Mouse (Mus musculus) heart, adult 2 months (tissue): Measurements from ENCODE around the gene Gm43064. TPM values are rescaled to one million over a fixed set of nuclear protein-coding genes. Genes with fewer than 3 reads are reported as not detected.

Source experiments
- DNase-seq, 2 experiments: peaks; one replicate each; pipeline ENCODE4 v3.0.0; 2021
- H3K27ac ChIP-seq: fragments of 200-600 bp; 2 replicates; pipeline ENCODE4 v1.8.1; 2022
- H3K27me3 ChIP-seq: fragments of 200-500 bp; 2 replicates; pipeline ENCODE4 v1.6.1; 2012; ENCODE audit warnings: mild to moderate bottlenecking, low read length, inconsistent platforms, mixed read lengths; ENCODE audit not compliant: control insufficient read depth, insufficient read depth
- H3K36me3 ChIP-seq: fragments of 200-500 bp; 2 replicates; pipeline ENCODE4 v1.6.1; 2012; ENCODE audit warnings: low read length, inconsistent platforms; ENCODE audit not compliant: control insufficient read depth, insufficient read depth
- H3K4me1 ChIP-seq: fragments of 200-500 bp; 2 replicates; pipeline ENCODE4 v1.6.1; 2011; ENCODE audit warnings: low read length; ENCODE audit not compliant: control insufficient read depth, insufficient read depth
- H3K4me3 ChIP-seq: fragments of 200-600 bp; 2 replicates; pipeline ENCODE4 v1.8.1; 2022
- H3K79me2 ChIP-seq: fragments of 200-500 bp; replicated peaks from 2 replicates; pipeline ENCODE4 v1.6.1; 2012; ENCODE audit warnings: mild to moderate bottlenecking, inconsistent platforms, low read length, moderate library complexity, mixed read lengths; ENCODE audit not compliant: control insufficient read depth, insufficient read depth
- H3K9ac ChIP-seq: fragments of 200-500 bp; 2 replicates; pipeline ENCODE4 v1.6.1; 2012; ENCODE audit warnings: low read depth, mild to moderate bottlenecking, control low read depth, inconsistent platforms, low read length, mixed read lengths
- CTCF ChIP-seq: fragments of 200-600 bp; IDR thresholded peaks from 2 replicates; pipeline ENCODE4 v1.8.1; 2022; ENCODE audit warnings: antibody characterized with exemption, mild to moderate bottlenecking, moderate library complexity
- EP300 ChIP-seq: fragments of 200-500 bp; IDR thresholded peaks from 2 replicates; pipeline ENCODE4 v1.6.1; 2011; ENCODE audit warnings: low read depth, low read length, control low read depth; ENCODE audit not compliant: insufficient read depth
- POLR2A ChIP-seq: fragments of 200-500 bp; IDR thresholded peaks from 2 replicates; pipeline ENCODE4 v1.6.1; 2011; ENCODE audit warnings: mild to moderate bottlenecking, low read depth, low read length, control low read depth; ENCODE audit not compliant: insufficient read depth
- WGBS: fragments of 180-500 bp; shearing (Covaris S2); methylation state at CpG from one replicate; pipeline ENCODE4 v1.1.7; 2018; 5-methylcytosine and 5-hydroxymethylcytosine counted together
- intact Hi-C: fragments of 180-260 bp; cut with DNase I; formaldehyde crosslinking; loops from one replicate; pipeline ENCODE4 v1.15.1; 2025
- polyA plus RNA-seq: library from polyadenylated mRNA; depleted of rRNA; stranded (reverse); fragments of >200 nt; gene quantifications from 2 replicates; pipeline ENCODE4 v1.2.3, GENCODE M21; 2012
- total RNA-seq, 2 experiments: library from RNA; stranded (reverse); gene quantifications; 2 replicates each; pipeline ENCODE4 v1.2.3; 2021

The Gm43064 gene
- total and polyA plus RNA-seq, 3 experiments = 0.10 TPM; not detected in 2

DNA sequence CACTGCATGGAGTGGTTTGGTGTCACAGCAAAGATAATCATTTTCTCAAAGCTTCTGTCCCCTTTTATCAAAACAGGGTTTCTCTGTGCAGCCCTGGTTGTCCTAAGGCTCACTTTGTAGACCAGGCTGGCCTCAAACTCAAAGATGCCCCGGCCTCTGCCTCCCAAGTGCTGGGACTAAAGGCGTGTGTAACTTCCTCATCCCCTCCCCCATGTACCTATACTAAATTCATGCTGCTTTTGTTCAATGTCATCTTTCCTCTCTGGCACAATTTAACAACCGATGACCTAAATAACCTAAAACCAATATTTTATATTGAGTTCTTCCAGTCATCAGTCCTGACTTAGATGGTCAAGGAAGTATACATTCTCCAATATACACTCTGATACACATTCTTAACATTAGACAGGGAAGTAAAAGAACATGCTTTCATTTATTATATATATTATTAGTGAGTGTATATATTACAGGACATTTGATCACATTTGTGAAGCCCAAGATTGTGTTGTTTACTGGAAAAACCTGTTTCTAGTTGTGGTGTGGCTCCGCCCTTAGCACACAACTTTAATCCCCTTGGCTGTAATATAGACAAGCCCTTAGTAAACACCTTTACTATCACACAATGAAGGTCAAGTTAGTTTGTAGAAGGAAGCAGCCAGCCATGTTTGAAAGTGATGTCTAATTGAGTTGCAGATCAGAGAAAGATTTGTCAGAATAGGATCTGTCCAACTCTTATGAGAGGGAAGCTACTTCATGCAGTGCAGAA, 26.3 kb upstream of the Gm43064 start:
- intact Hi-C loops = no loop called here
- no peak for DNase-seq
- 75% methylated on average over 4 of the region's 4 CpGs for WGBS
- Histone ChIP-seq H3K27me3 (no peaks in the 10 kb centered on the region), H3K9ac (no peak overlapping the region), H3K4me1 (peaks cover 34% of the 10 kb centered on the region), H3K79me2 (peaks cover 18% of the 10 kb centered on the region), H3K27ac (no peak overlapping the region), H3K4me3 (no peak overlapping the region), H3K36me3 (peaks cover 39% of the 10 kb centered on the region)
- TF ChIP-seq EP300 = no peak
- TF ChIP-seq POLR2A = no peak
- no peak for TF ChIP-seq CTCF

DNA sequence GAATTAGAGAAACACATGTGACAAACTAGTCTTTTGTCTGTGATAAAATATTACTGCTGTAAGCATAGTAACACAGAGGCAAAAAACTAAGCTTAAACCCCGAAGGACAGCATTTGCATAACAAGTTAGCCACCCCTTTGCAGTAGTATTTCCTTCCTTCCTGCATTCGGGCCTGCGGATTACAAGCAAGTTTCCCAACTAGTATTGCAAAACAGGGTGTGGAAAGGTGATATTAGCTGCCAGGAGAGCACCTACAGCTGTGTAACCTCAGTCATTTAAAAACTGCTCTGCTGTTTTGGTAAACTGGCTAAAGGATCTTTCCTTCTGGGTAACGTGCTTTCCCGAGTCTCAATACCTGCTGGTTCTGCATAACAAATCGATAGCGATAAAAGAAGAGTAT, 22.1 kb upstream of the Gm43064 start:
- 32% methylated on average over 7 of the region's 7 CpGs for WGBS
- intact Hi-C loops = no loop called here

DNA sequence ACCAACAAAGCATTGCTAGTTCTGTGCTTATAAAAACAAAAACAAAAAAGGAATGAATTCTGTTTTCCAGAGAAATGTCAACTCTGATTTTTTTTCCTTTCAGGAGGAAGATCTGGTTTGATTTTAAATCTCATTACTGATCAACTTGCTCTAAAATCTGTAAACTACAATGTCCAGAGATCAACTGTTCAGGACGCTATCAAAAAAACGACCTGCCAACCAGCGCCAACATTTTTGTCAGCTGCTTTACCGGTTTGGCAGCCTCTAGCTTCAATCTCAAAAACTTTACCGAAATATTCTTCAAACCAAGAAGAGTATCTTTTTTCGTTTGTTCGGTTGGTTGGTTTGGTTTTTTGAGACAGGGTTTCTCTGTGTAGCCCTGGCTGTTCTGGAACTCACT, 20.3 kb upstream of the Gm43064 start:
- TF ChIP-seq EP300 (no peak), POLR2A (no peak), CTCF (no peak)
- intact Hi-C loops = no loop called here
- Histone ChIP-seq H3K79me2 (peaks cover 4% of the 10 kb centered on the region), H3K27ac (peak overlapping the region; percentile 97), H3K9ac (no peak overlapping the region), H3K4me3 (peak overlapping the region; percentile 93), H3K4me1 (peaks cover 31% of the 10 kb centered on the region), H3K27me3 (no peaks in the 10 kb centered on the region), H3K36me3 (peaks cover 29% of the 10 kb centered on the region)
- DNase-seq = no peak
- WGBS = 45% methylated on average over 7 of the region's 7 CpGs

More for the DNA sequence above, 22.1 kb upstream of the Gm43064 start:
- TF ChIP-seq POLR2A = no peak
- no peak for TF ChIP-seq CTCF
- TF ChIP-seq EP300 = no peak
- H3K4me1 ChIP-seq = peaks cover 28% of the 10 kb centered on the region
- H3K36me3 ChIP-seq = peaks cover 37% of the 10 kb centered on the region
- H3K9ac ChIP-seq = no peak overlapping the region
- DNase-seq = no peak
- 0 out of 2 replicates have a peak overlapping the region, but pooled peaks have one; percentile 1 for H3K4me3 ChIP-seq
- no peaks in the 10 kb centered on the region for H3K27me3 ChIP-seq
- H3K79me2 ChIP-seq = peaks cover 9% of the 10 kb centered on the region
- peak overlapping the region; percentile 10 for H3K27ac ChIP-seq

DNA sequence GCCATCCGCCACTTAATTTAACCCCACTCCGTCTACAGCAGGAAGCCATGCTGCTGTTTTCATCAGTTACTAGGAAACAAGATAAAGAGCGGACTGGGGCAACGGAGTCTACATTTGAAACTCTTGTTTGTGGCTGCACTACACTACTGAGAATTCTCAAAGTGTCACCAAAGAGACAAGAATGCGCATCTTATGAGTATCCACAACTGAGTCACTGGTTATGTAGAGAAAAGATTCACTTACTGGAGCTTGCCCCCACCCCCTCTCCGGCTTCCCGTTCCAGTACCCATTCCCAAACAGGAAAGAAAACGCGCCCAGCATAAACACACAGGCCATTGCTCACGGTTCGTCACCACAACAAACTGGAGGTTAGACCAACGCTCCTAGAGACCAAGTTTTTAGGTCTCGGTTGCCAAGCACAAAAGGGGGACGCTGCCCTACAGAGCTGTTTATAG, 19.5 kb upstream of the Gm43064 start:
- 0% methylated on average over 14 of the region's 14 CpGs for WGBS

DNA sequence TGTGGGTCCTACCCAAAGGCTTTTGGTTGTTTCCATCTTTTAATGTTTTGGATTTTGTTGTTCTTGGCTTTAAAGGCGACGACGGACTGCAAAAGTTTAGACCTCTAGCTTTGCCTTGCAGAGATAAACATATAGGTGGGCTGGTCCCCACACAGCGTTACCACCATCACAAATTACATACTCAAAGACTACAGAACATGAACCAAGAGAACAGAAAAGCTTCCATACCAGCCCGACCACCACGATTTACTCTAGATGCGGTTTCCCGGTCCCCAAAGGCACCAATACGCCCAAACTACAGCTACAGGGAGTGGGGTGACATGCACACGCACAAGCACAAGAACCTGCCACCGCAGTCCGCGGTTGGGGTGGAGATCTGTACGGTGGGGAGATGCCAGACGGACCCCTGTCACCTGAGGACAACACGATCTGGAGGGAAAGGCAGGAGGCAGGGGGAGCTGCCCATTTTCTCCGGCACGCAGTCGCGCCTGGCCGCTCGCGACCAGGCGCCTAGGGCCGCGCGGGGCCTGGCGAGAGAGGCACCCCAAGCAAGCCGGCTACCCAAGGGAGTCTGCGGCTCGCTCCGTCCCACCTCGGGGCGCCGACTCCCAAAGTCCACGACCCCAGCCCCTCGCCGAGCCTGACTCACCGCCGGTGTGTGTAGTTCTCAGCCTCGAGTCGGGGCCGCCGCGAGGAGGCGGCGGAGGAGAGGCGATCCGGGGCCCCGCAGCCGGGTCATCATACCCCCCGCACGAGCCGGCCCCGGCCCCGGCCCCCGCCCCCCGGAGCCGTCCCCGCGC, 18.8 kb upstream of the Gm43064 start:
- intact Hi-C loops = loop anchor here (1.0 to 2.0 kb wide), 3 partner anchors 12 to 19 kb away; partner anchors contain the start of genes Ap4b1, Dclre1b and Gm43064

More for the DNA sequence above, 19.5 kb upstream of the Gm43064 start:
- TF ChIP-seq POLR2A (peak; percentile 22; the same call in 1 of the 2 replicates), CTCF (no peak), EP300 (no peak)
- Histone ChIP-seq H3K4me1 (peaks cover 28% of the 10 kb centered on the region), H3K9ac (peak overlapping the region; percentile 87), H3K4me3 (peak overlapping the region; percentile 93), H3K36me3 (peaks cover 29% of the 10 kb centered on the region), H3K27me3 (no peaks in the 10 kb centered on the region), H3K27ac (peak overlapping the region; percentile 97), H3K79me2 (peaks cover 4% of the 10 kb centered on the region)
- intact Hi-C loops = loop anchor here (2.0 kb wide), 1 partner anchor 17 kb away; no protein-coding TSS in a partner anchor
- peak; percentile 59 to 69 for DNase-seq

More for the DNA sequence above, 18.8 kb upstream of the Gm43064 start:
- H3K4me3 ChIP-seq = peak overlapping the region; percentile 93
- DNase-seq = no peak
- H3K27me3 ChIP-seq = no peaks in the 10 kb centered on the region
- WGBS = under 1% methylated on average over 42 of the region's 61 CpGs
- TF ChIP-seq EP300 (no peak), CTCF (no peak), POLR2A (no peak)
- peak overlapping the region; percentile 97 for H3K27ac ChIP-seq
- peaks cover 25% of the 10 kb centered on the region for H3K4me1 ChIP-seq
- peaks cover 25% of the 10 kb centered on the region for H3K36me3 ChIP-seq
- peaks cover 4% of the 10 kb centered on the region for H3K79me2 ChIP-seq
- H3K9ac ChIP-seq = peak overlapping the region; percentile 87
